Mouse (Mus musculus) R1 (cell line): ENCODE data around the gene Samd9l.
"Not testable (repeated sequence)": the region's sequence is repeated elsewhere in the genome, so short reads cannot be mapped to it uniquely, and the experiment has no call there.

Experiments
- DNase-seq: peaks from one replicate; pipeline ENCODE4 v3.0.0-alpha.2; 2018; ENCODE audit warnings: low read depth, low spot score

Samd9l gene

DNA sequence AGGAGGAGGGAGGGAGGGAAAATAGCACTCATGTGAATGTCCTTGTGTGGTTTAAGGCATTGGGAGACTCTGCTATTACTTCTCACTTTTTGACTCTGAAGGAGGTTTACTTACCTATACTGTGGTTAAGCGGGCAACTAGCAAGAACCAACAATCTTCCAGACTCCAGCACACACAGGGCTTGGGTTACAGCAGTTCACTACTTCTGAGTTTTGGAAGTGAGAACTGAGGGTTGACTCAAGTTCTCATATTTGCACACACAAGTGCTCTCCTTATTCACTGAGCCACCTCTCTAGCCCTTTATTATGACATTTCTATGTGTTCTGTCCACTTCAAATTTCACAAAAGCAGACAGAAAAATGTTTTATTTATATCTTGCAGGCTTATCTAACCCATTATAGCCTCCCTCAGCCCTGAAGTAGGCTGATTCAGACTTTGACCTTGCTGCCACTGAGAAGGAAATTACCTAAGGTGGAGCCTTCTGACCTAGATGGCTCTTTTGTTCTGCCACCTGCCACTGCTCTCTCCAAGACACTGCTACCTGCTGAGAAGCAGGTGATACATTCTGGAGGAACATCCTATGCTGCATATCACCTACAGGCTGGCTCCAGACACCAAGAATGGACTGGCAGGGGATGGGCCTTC, 55.6 kb downstream of the Samd9l start:
- DNase-seq: peak; percentile 28

DNA sequence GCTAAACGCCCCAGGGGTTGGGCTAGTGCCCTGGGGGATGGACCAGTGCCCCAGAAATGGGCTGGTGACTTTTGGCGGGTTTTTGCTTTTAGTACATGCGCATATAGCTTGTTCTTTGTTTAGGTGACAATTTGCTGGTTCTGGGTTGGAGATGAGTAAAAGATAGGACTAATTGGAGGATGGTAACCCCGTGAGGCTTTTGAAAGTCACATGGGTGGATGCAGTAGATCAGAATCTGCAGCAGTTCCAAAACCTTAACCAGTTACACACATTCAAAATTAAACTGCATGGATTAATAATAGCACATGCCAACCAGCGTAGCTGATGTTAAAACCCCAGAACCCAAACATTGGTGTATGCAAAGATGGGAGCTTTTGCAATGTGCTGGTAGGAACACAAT, 57.9 kb downstream of the Samd9l start:
- no peak for DNase-seq

DNA sequence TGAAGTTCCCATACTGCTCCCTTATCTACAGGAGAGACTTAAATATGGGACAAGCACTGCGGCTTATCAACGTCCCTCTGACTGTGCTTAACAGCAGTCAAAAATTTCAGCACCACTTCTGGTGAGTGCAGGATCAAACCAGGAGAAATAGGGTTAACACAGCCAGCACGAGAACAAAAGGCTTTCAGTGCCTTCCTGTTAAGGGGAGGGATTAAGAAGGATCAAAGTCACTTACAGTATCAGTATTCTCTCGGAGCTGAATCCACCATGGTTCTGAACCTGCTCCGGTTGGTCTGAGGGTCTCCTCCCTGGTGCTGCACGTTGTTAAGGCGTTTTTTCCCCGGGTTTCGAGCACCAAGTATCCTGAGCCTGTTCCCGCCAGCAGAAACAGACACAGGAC, 58.4 kb downstream of the Samd9l start:
- DNase-seq: peak; percentile 8

DNA sequence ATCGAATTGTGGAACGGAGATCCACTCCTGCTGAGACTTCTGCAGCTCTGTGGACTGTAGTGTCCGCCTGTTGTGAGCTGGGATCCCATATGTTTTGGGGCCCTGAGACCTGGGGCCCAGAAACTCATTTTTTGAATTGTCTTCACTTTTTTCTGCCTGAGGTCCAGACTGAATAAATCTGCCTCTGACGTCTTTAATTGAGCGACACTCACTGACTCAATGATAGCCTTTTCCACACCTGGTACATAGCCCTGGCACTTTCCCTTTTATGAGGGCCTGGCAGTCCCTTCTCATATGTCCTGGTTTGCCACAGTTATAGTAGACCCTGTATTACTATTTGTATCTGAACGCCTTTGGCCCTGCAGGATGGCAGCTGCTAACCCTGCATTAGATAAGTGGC, 60.2 kb downstream of the Samd9l start:
- DNase-seq: not testable (repeated sequence)
